Mouse (Mus musculus): Measurements from ENCODE around the gene 4931414P19Rik.

DNA sequence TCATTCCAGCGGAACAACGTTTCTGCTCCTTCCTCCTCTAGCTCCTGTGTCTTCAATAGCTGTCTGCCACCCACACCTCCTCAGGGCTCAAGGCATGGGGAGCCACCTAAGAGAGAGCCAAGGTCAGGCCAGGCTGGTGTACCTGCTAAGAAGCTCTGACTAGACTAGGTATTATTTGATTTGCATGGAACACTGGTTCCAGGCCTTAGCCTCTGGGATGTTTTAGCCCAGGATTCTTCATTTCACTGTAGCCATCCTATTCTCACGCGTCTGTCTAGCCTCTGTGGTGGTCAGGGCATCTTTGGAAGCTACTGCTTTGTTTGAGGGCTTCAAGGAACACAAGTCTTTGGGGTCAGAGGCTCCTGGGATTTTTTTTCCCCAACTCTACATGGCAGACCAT lies 33.7 kb downstream of the 4931414P19Rik start:
- no peak for TF ChIP-seq CTCF (IDR thresholded peaks at IDR 0.05; ENCODE audit: control insufficient read depth, insufficient read depth, low read length)
- TF ChIP-seq POLR2A (IDR thresholded peaks at IDR 0.05; ENCODE audit: borderline replicate concordance, control insufficient read depth, low read depth, low read length): no peak
